Mouse (Mus musculus): ENCODE data around the gene Snrpb. TPM values are rescaled to one million over a fixed set of nuclear protein-coding genes. Genes with fewer than 3 reads are reported as not detected.

Gene Snrpb
- total and polyA plus RNA-seq, 2 experiments from 2014 or later = 316 to 375 TPM

DNA sequence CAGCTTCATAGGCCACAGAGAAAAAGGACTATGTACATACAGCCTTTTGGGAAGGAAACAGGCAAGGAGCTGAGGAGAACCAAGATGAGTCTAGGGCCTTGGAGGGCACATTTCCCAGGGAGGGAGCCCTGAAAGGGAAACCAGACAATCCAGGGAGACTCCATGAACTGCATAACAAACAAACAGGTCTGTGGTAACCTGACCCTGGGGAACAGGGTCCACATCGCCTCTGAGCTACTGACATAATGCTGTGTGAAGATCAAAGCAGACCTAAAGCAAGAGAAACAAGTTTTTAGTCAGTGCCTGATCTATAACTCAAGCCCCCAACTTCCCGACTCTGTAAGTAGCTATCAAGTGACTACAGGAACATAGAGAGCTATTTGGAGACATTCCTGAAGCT, 7.5 kb downstream of the Snrpb start:
- 88% methylated on average over 2 of the region's 2 CpGs for WGBS
- no peaks in the 10 kb centered on the region for H3K27me3 ChIP-seq (ENCODE audit: control insufficient read depth, insufficient read depth, low read length)
- H3K9ac ChIP-seq (replicated peaks; ENCODE audit: low read depth, low read length) = no peak overlapping the region
- no peak overlapping the region for H3K4me3 ChIP-seq (ENCODE audit: low read depth, low read length)
- no peak overlapping the region for H3K27ac ChIP-seq (ENCODE audit: low read depth)
- no peak overlapping the region for H3K4me2 ChIP-seq (ENCODE audit: low read depth, low read length)
- H3K4me1 ChIP-seq (ENCODE audit: control insufficient read depth, insufficient read depth) = peaks cover 2% of the 10 kb centered on the region; the same call in 1 of the 2 replicates
- no peak for DNase-seq (ENCODE audit: low spot score)
- no peaks in the 10 kb centered on the region for H3K9me3 ChIP-seq (replicated peaks; ENCODE audit: control insufficient read depth, low read length)
- H3K36me3 ChIP-seq (replicated peaks; ENCODE audit: control insufficient read depth, insufficient read depth, low read length) = peaks cover 84% of the 10 kb centered on the region
- TF ChIP-seq EP300 (IDR thresholded peaks at IDR 0.05; ENCODE audit: low read depth) (no peak), CTCF (IDR thresholded peaks at IDR 0.05; ENCODE audit: low read depth) (no peak)
- no peak for ATAC-seq (ENCODE audit: insufficient read depth, low read depth)

DNA sequence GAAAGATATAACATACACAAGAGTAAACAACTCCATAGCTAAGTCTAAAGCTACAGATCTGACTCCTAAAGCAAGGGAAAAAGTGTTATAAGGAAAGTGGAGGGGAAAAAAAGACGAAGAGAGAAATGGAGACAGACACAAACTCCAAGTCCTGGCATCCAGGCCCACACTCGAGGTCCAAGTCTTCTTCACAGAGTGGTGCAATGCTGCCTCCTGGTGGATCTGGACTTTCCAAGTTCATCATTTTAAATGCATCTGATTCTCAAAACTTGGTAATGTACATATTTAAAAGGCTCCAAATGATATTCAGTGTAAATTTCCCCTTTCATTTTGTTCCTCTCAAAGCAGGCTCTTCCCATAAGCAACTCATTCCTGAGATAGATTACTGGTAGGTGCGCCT, 11.3 kb downstream of the Snrpb start:
- WGBS = 41% methylated on average over 3 of the region's 3 CpGs
- Histone ChIP-seq H3K27me3 (ENCODE audit: control insufficient read depth, insufficient read depth, low read length) (no peaks in the 10 kb centered on the region), H3K36me3 (replicated peaks; ENCODE audit: control insufficient read depth, insufficient read depth, low read length) (peaks cover 47% of the 10 kb centered on the region), H3K4me2 (ENCODE audit: low read depth, low read length) (no peak overlapping the region), H3K4me3 (ENCODE audit: low read depth, low read length) (no peak overlapping the region), H3K4me1 (ENCODE audit: control insufficient read depth, insufficient read depth) (no peaks in the 10 kb centered on the region), H3K9ac (replicated peaks; ENCODE audit: low read depth, low read length) (no peak overlapping the region), H3K9me3 (replicated peaks; ENCODE audit: control insufficient read depth, low read length) (no peaks in the 10 kb centered on the region), H3K27ac (ENCODE audit: low read depth) (no peak overlapping the region)
- ATAC-seq (ENCODE audit: insufficient read depth, low read depth) (no peak), DNase-seq (ENCODE audit: low spot score) (peak; percentile 56)
- peak; percentile 80 for TF ChIP-seq CTCF (IDR thresholded peaks at IDR 0.05; ENCODE audit: low read depth)
- no peak for TF ChIP-seq EP300 (IDR thresholded peaks at IDR 0.05; ENCODE audit: low read depth)

- H3K4me1 ChIP-seq (ENCODE audit: control insufficient read depth, insufficient read depth) = no peaks in the 10 kb centered on the region
- H3K4me2 ChIP-seq (ENCODE audit: low read depth, low read length) = no peak overlapping the region
- WGBS = 61% methylated on average over 9 of the region's 9 CpGs
- no peaks in the 10 kb centered on the region for H3K27me3 ChIP-seq (ENCODE audit: control insufficient read depth, insufficient read depth, low read length)
- peaks cover 34% of the 10 kb centered on the region for H3K36me3 ChIP-seq (replicated peaks; ENCODE audit: control insufficient read depth, insufficient read depth, low read length)
- TF ChIP-seq CTCF (IDR thresholded peaks at IDR 0.05; ENCODE audit: low read depth) (peak; percentile 63), EP300 (IDR thresholded peaks at IDR 0.05; ENCODE audit: low read depth) (no peak)
- ATAC-seq (ENCODE audit: insufficient read depth, low read depth) (peak; percentile 27; the same call in 1 of the 2 replicates), DNase-seq (ENCODE audit: low spot score) (peak; percentile 67)
- H3K4me3 ChIP-seq (ENCODE audit: low read depth, low read length) = no peak overlapping the region
- H3K27ac ChIP-seq (ENCODE audit: low read depth) = no peak overlapping the region
- H3K9ac ChIP-seq (replicated peaks; ENCODE audit: low read depth, low read length) = no peak overlapping the region
- no peaks in the 10 kb centered on the region for H3K9me3 ChIP-seq (replicated peaks; ENCODE audit: control insufficient read depth, low read length)
Measured at GRCm38 (mm10) chr2:130166311-130167214, 12.6 kb downstream of the Snrpb start.

GRCm38 (mm10) chr2:130162701-130163100, 16.5 kb downstream of the Snrpb start:
- Histone ChIP-seq H3K9me3 (replicated peaks; ENCODE audit: control insufficient read depth, low read length) (no peaks in the 10 kb centered on the region), H3K4me3 (ENCODE audit: low read depth, low read length) (no peak overlapping the region), H3K27ac (ENCODE audit: low read depth) (no peak overlapping the region), H3K36me3 (replicated peaks; ENCODE audit: control insufficient read depth, insufficient read depth, low read length) (peaks cover 2% of the 10 kb centered on the region; the same call in 1 of the 2 replicates), H3K4me1 (ENCODE audit: control insufficient read depth, insufficient read depth) (no peaks in the 10 kb centered on the region), H3K27me3 (ENCODE audit: control insufficient read depth, insufficient read depth, low read length) (no peaks in the 10 kb centered on the region), H3K9ac (replicated peaks; ENCODE audit: low read depth, low read length) (no peak overlapping the region), H3K4me2 (ENCODE audit: low read depth, low read length) (no peak overlapping the region)
- DNase-seq (ENCODE audit: low spot score) (no peak), ATAC-seq (ENCODE audit: insufficient read depth, low read depth) (no peak)
- WGBS = 62% methylated on average over 5 of the region's 5 CpGs
- TF ChIP-seq EP300 (IDR thresholded peaks at IDR 0.05; ENCODE audit: low read depth) = no peak
- TF ChIP-seq CTCF (IDR thresholded peaks at IDR 0.05; ENCODE audit: low read depth) = no peak

DNA sequence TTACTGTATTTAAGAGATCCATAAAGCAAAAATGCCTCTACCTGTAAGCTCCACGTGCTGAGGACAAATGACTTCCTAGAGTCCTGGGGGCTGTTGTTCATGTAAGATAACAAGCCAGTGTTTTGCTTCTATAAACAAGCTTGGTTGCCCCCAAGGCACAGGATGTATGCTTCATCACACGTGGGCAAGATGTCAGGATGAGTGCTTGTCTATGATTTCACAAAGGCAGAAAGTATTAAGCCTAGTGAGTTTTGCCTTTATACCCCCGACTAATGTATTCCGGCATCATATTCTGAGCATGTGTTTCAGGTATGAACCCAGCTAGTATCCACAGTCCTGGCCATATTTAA, 21.1 kb downstream of the Snrpb start:
- DNase-seq (ENCODE audit: low spot score) (no peak), ATAC-seq (ENCODE audit: insufficient read depth, low read depth) (no peak)
- no peaks in the 10 kb centered on the region for H3K4me1 ChIP-seq (ENCODE audit: control insufficient read depth, insufficient read depth)
- TF ChIP-seq EP300 (IDR thresholded peaks at IDR 0.05; ENCODE audit: low read depth) (no peak), CTCF (IDR thresholded peaks at IDR 0.05; ENCODE audit: low read depth) (no peak)
- 64% methylated on average over 4 of the region's 4 CpGs for WGBS
- no peak overlapping the region for H3K4me3 ChIP-seq (ENCODE audit: low read depth, low read length)
- H3K27me3 ChIP-seq (ENCODE audit: control insufficient read depth, insufficient read depth, low read length) = no peaks in the 10 kb centered on the region
- H3K9ac ChIP-seq (replicated peaks; ENCODE audit: low read depth, low read length) = no peak overlapping the region
- H3K9me3 ChIP-seq (replicated peaks; ENCODE audit: control insufficient read depth, low read length) = no peaks in the 10 kb centered on the region
- H3K36me3 ChIP-seq (replicated peaks; ENCODE audit: control insufficient read depth, insufficient read depth, low read length) = no peaks in the 10 kb centered on the region
- no peak overlapping the region for H3K27ac ChIP-seq (ENCODE audit: low read depth)
- H3K4me2 ChIP-seq (ENCODE audit: low read depth, low read length) = no peak overlapping the region
